Mouse (Mus musculus): ENCODE measurements around the gene Sost.

DNA sequence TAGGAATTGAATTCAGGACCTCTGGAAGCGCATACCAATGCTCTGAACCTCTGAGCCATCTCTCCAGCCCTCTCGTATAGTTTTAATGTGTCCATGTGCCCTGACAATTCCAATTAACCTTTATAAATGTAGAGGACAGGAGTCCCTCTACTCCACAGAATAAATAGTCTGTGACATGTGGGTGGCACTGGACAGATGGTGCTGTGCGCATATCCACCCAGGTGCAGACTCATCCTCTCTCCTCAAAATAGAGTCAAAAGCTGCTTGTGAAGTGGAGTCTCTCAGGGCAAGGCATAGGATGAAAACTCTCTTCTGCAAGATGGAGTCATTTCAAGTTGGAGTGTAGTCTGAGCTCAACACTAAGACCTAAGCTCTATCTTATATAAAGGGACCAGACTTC, 23.4 kb upstream of the Sost start:
- no peak for TF ChIP-seq CTCF (IDR thresholded peaks at IDR 0.05; ENCODE audit: low read depth)
- no peak for TF ChIP-seq EP300 (IDR thresholded peaks at IDR 0.05; ENCODE audit: low read depth)
